Mouse (Mus musculus) regulatory T cell (primary cell): ENCODE data around the gene Zmynd10.

ENCODE experiments used
- in situ Hi-C: fragments of 300-600 bp; cut with MboI, MseI; formaldehyde crosslinking; loops from one replicate; pipeline ENCODE4 v1.15.1; 2025; ENCODE audit warnings: high pct_unique_total_duplicates

Gene Zmynd10

GRCm38 (mm10) chr9:107576357-107577107, 29.4 kb downstream of the Zmynd10 start, which contains the start of gene Hyal1:
Gene Hyal1 (plus strand): TSS chr9:107576927.
- in situ Hi-C loops = no loop called here

- in situ Hi-C loops = no loop called here
Observed at GRCm38 (mm10) chr9:107577871-107578270, 30.8 kb downstream of the Zmynd10 start.

DNA sequence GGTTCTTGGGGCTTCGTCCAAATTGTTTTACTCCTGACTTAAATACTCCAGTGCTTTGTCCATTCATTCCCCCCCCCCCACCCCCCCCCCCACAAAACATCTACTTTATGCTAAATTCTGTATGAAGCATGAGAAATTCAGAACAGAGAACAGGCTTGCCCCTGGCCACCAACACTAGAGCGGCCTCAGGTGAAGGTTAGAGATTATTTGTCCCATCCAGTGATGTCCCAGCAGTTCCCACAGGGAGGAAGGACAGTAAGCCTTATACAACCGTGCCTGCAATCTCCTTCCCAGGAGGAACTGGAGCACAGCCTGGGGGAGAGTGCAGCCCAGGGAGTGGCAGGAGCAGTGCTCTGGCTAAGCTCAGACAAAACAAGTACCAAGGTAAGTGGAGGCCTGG, 31.5 kb downstream of the Zmynd10 start, which contains the start of gene Naa80:
Gene Naa80 (plus strand): TSS at position 301 of the 400 bp plus-strand sequence.
- in situ Hi-C loops = no loop called here

DNA sequence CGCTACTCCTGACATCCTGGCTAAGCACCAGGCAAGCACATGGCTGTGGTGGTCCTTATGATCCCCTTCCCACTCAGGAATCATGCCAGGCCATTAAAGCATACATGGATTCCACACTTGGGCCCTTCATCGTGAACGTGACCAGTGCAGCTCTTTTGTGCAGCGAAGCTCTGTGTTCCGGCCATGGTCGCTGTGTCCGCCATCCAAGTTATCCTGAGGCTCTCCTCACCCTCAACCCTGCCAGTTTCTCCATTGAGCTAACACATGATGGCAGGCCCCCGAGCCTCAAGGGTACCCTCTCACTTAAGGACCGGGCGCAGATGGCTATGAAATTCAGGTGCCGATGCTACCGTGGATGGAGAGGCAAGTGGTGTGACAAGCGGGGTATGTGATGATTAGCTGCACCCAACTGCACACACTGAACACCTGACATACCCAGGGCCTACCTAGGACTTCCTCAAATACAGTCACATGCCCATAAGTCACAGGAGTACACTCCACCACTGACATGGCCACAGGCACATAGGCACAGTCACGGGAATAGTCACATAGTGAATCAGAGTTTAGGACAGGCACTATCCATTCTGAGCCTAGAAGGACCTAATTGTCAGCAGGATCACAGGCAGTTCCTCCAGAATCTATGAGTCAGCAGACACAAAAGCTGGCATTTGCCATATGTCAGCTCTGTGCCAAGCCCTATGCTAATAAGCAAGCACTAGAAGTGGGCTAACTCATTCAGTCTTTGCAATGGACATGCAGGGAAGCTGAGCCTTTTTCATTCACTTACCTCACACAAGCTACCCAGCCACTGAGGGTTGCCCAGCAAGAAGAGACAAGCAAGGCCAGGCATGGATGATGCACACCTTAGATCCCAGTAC, 32.2 kb downstream of the Zmynd10 start:
- in situ Hi-C loops = no loop called here

GRCm38 (mm10) chr9:107580501-107581317, 33.6 kb downstream of the Zmynd10 start, which contains the start of gene Hyal3:
Gene Hyal3 (plus strand): TSS chr9:107580818.
- in situ Hi-C loops = no loop called here

- in situ Hi-C loops = no loop called here
Observed at GRCm38 (mm10) chr9:107581584-107581983, 34.5 kb downstream of the Zmynd10 start.

GRCm38 (mm10) chr9:107582509-107583062, 35.5 kb downstream of the Zmynd10 start:
- in situ Hi-C loops = no loop called here

DNA sequence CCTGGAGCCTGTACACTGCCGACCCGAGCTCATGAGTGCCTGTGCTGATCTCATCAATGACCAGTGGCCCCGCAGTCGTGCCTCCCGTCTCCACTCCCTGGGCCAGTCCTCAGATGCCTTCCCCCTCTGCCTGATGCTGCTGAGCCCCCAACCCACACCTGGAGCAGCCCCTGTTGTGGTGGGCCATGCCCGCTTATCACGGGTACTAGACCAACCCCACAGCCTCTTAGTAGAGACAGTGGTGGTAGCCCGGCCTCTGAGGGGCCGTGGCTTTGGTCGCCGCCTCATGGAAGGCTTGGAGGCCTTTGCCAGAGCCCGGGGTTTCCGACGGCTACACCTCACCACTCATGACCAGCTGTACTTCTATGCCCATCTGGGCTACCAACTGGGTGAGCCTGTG, 36.1 kb downstream of the Zmynd10 start:
- in situ Hi-C loops = no loop called here

GRCm38 (mm10) chr9:107586504-107586903, 39.4 kb downstream of the Zmynd10 start:
- in situ Hi-C loops = no loop called here

DNA sequence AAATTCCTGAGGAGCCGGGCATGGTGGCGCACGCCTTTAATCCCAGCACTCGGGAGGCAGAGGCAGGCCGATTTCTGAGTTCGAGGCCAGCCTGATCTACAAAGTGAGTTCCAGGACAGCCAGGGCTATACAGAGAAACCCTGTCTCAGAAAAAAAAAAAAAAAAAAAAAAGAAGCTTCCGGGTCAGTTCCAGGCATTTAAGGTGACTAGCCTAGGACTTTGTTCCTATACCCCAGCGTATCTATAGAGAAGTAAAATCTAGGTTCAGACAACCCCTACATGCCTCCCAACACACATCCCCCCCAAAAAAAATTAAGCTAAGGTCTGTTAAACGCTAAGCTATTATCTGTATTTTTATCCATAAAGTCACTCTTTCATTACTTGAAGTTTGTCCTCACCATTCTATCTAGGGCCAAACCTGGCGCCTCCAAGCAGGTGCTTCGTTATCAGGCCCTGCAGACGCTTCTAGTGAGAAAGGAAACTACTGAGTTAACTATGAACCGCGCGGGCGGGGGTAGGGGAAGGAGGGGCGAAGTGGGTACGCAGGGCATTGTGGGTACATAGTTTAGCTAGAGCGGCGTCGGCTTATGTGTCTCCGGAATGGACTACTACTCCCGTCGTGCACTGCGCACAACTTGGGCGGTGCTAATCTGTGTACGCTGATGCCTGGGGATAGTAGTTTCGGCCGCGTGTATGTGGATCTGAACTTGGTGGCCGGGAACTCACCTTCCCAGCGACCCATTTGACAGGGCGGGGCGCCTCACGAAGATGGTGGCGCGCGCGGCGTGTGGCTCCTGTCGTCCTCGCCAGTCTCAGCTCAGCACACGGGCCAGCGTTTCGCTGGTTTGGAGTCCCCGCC, 40.1 kb downstream of the Zmynd10 start, which contains the start of gene Ifrd2:
Gene Ifrd2 (plus strand): TSS at position 669 of the 859 bp plus-strand sequence.
- in situ Hi-C loops = no loop called here

- in situ Hi-C loops = no loop called here
Observed at GRCm38 (mm10) chr9:107587833-107588639, 40.9 kb downstream of the Zmynd10 start.

- in situ Hi-C loops = no loop called here
Observed at GRCm38 (mm10) chr9:107590058-107590772, 43.1 kb downstream of the Zmynd10 start.

DNA sequence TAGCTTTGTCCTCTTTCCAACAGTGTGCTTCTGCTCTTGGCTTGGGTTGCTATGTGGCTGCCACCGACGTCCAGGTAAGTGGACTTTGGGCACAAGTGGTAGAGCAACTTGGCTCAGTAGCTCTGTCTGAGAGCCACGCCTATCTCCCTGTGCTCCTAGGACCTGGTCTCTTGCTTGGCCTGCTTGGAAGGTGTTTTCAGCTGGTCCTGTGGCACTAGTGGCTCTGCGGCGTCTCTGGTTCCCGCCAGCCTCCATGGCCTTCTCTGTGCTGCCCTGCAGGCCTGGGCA, 43.6 kb downstream of the Zmynd10 start:
- in situ Hi-C loops = no loop called here

DNA sequence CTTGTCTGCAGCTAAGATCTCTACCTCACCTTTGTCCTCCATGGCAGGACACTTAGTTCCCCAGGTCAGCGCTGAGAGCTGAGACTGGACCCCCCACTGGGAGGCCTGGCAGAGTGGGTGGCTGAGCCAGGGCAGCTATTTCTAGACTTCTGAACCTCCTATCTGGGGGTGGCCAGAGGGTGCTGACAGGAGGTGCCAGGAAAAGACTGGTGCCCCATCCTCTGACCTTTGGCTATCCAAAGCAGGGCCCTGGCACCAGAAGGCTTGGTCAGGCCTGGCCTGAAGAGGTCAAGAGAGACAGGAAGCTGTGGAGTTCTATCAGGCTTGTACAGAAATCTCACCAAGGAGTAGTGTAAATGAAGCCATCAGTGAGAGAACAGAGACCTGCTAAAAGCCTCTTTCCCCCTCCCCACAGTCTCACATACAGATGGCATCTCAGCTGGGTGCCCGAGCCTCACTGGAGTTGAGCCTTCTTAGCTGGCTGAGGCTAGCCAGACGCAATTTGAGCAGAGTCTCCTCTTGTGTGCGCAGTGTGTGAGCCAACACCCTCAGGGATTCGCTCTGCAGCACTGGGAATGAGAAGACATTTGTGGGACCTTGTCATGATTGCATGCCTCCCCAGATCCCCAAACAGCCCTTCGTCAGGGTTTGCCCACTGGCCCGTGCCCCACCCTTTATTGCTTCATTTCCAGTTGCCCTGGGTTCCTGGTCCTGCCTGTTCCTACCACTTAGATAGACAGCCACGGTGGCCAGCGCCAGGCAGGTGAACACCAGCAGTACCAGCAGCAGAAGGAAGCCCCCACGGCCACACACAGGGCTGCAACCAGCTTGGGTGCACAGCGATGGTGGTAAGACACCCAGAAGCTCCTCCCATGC, 46.2 kb downstream of the Zmynd10 start:
- in situ Hi-C loops = no loop called here

DNA sequence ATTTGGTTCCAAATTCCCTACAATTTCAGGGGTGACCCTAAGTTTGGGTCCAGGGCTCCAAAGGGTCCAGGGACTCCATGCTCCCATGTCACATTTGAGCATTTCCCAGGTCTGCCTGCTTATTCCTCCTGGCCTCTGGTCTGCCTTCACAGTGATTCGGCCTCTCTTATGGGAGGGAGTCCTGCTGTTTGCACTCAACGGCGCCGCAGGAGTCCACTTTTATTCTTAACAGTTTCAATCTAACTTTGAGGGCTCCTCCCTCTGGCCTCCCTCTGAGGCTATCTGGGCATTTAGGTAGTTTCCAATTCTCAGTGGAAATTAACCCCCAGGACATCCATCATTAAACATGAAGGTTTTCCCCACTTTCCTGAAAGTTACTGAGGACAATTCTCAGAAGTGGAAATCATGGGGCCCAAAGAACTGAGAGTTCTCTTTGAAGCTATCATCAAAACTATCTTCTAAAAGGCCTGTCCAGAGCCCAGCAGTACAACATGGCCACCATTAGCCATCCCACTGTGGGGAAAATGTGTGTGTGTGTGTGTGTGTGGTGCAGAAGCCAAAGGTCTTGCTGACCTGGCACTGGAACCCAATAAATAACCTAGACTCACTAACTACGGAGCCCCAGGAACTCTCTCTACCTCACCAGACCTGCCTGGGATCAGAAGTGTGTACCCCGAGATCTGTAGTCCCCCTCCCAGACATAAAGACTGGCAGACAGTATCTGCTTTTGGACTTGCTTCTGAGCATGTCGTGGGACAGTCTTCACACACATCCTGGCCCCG, 47.4 kb downstream of the Zmynd10 start:
- in situ Hi-C loops = no loop called here

DNA sequence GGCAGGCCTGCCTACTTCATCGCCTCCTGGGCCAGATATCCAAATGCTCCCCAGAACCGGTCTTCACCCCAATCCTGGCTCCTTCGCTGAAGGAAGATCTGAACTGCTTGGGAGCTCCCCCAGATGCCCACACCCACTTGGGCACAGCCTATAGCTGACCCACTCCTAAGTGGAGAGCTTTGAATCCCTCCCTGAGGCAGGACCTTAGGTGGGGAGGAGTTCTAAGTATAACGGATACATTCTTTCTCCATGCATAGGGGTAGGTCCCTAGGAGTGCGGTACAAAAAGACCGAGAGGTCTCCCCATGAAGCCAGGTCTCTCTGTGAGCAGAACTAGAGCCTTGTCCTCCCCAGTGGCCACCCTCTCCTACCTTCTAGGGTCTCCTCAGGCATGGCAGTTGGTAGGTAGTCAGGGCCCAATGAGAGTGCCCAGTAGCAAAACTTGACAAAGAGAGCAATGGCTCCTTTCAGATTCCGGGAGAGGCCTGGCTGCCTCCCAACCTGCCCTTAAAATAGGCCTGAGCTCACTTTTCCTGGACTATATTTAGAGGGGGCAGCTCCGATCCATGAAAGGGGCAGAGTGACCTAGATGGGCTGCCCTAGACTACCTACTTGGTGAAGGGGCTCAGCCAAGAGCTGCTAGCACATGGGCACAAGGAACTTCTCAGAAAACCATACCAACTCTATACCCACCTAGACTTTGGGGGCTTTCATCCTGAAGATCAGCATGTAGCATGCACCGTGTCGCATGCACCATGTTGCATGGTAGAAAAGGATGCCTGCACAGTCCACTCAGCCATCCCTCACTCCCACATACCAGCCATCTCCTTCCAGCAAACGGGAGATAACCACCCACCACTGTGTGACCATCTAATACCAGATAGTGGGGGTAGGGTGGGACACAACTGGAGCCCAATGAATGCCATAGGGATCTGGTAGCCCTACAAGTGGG, 49.8 kb downstream of the Zmynd10 start:
- in situ Hi-C loops = no loop called here
